Mouse (Mus musculus): ENCODE results near the gene Babam2.

DNA sequence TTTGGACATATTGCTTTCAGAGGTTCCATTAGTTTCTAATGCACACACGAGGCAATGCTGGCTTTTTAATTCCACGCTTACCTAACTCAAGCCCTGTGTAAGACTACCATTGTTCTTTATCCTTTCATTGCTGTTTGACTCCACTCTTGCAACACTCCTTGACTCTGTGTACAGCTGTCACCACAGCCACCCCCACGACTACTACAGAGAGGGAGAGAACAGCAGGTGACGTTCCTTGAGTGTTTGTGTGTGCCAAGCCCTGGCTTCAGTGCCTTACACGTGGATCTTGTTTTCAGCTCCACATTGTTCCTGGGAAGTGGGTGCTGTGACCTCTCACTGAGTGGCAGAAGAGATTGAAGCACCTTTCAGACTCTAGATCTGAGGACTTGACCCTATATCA is 269.3 kb downstream of the Babam2 start:
- TF ChIP-seq CTCF (conservative IDR thresholded peaks at IDR 0.05; ENCODE audit: insufficient read depth, insufficient read length, low read depth, low read length) (no peak), POLR2A (IDR thresholded peaks at IDR 0.05; ENCODE audit: low read depth, low read length) (no peak)

Measured in kidney, adult 2 months (tissue).